Mouse (Mus musculus): Measurements from ENCODE around the gene Tsks. TPM values are rescaled to one million over a fixed set of nuclear protein-coding genes. Genes with fewer than 3 reads are reported as not detected.

Gene Tsks
- not detected for total RNA-seq (2023)

DNA sequence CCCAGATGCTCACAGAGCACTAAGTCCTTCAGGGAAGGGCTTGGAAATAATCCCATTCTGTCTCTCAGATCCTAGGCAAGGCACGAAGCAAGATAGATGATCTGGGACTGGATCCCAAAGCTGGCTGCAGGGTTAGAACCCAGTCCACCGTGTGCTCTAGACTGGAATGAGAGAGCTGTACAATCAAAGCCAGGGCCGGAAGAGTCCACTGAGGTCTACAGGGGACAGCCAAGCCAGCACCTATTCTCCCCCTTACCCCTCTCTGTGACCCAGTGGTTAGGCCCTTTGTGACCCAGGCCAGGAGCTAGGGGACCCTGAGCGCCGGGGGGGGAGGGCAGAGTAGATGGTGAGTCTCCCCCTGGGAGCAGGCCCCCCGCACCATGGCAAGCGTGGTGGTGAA is at the start of gene Tsks:
Gene Tsks (plus strand): TSS at position 301 of the 400 bp plus-strand sequence.

DNA sequence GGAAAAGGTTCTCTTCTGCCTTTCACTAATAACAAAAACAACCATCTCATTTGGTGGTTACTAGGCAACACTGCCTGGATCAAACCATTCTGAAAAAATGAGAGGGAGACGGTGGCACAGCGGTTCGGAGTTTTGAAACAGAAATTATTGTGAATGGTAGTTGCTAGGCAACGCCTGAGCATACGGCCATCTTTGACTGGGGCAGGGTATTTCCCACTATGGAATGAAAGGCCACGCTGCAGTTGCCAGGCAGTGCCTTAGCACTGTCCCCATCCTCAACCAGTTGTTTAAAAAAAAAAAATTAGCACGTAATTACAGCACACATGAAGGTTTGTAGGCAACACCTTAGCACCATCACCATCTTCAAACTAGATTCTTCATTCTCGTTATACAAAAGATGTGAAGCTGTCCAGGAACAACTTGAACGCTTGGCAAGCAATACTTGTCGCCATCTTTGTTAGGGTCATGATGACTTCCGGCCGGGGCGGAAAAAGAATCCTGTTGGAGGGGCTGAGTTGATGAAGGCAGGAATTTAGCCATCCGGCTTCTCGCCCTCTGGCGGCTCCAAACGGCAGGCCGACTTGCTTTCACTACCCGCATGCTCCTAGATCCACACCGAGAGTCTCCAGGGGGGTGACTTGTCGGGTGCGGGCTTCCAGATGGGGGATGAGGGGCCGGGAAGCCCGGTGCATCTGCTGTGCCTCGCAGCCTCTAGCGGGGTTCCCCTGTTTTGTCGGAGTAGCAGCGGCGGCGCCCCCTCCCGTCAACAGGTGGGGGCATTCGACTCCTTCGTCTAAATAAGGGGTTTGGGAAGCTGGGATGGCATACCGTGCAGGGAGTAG is 47.2 kb upstream of the Tsks start, which contains the start of gene Fuz:
Gene Fuz (plus strand): TSS at position 487 of the 842 bp plus-strand sequence.

DNA sequence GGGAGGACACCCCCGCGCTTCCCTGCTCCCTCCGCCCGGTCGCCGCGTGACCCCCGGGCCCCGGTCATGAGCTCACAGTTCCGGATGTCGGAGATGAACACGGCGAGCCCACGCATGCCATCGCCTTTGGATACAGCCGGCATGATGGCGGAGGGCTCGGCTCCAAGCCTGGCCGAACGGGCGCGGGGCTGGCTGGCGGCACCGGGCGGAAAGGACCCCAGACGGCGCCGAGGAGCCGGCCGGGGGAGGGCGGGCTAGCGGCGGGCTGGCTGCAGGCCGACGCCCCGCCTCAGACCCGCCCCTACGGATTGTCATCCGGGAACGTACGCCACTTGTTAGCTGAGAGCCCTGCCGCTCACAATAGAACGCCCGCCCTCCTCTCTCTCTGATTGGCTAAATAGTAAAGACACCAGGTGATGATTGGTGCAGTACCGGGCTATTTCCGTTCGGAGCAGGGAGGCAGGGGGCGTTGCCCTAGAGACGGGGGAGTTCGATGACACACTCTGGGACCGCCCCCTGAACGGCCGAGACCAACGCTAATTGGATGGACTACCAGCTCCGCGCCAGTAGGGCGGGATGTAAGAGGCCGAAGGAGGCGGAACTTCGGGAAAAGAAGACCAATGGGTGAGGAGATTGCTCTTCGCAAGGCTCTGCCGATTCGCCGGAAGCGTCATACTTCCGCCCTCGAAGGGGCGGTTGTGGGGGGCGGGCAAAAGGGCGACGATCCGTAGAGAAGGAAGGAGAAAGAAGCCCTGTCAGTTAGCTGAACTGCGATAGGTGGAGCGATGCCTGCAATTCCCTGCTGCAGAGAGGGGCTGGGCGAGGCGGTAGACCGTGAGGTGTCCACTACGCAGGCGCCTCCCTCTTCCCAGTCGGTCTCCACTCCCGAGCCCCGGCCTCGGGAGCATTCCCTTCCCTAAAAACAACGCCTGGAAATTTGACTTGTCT is 13.5 kb upstream of the Tsks start, which contains the start of gene Ap2a1:
Gene Ap2a1 (minus strand): TSS at position 293 of the 948 bp plus-strand sequence.

DNA sequence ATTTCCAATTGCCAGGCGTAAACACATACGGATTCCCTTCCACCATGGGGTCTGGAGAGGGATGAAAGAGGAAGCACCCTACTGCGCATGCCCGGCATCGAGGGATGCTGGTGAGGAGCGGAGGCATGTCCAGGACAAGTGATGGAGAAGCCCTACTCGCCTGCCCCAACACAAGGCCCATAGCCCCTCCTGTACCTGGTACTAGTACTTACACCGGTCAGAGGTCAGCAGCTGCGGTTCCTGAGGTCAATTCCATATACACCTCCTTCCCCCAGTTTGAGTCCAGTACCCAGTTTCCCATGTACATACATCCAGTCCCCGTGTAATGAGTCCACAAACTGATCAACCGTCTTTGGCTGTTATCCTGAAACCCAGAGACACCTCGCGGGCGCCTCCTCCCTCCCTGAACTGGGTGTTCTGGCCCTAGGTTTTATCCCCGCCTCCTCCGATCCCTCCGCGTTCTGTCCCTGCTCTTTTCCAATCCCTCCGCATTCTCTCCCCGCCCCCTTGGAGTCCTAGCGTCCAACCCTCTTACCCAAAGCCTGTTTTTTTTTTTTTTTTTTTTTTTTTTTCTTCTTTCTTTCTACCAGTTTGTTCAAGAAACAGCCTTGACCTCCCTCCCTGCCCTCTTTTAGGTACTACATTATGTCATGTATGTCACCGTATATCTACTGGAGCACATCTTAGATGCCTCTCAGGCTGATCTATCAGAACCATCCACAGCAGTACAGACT is 31.5 kb downstream of the Tsks start, which contains the start of gene Cpt1c:
Gene Cpt1c (minus strand): TSS at position 469 of the 734 bp plus-strand sequence.

DNA sequence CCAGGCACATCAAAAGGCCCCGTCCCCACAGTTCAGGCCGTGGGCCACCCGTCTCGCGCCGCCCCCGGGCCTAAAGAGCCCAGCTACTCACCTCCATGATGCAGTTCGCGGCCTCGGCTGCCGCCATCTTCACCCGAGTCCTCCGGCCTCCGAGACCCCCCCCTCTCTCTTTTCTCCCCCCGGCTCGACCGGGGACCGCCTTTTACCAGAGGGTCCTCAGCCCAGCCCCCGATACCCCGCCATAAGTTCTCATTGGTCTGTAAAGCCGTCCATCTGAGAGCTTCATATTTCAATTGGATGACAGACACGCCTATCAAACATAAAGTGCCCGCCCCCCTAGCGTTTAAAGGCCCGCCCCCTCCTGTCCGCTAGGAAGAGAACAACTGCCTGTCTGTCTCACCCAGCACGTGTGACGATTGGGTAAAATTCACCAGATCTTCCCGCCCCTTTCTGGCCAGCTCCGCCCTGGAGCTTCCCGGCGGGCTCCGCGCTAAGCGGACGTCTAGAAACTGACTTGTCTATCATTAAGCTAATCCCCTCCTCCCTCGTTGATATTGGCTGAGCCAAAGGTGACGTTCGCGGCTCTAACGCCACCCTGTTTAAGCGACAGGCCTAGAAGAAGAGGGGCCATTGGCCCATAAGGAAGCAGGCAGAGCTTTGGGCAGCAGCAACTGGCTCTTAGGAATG is 43.3 kb downstream of the Tsks start, which contains the start of gene Prmt1:
Gene Prmt1 (minus strand): TSS at position 377 of the 687 bp plus-strand sequence.

DNA sequence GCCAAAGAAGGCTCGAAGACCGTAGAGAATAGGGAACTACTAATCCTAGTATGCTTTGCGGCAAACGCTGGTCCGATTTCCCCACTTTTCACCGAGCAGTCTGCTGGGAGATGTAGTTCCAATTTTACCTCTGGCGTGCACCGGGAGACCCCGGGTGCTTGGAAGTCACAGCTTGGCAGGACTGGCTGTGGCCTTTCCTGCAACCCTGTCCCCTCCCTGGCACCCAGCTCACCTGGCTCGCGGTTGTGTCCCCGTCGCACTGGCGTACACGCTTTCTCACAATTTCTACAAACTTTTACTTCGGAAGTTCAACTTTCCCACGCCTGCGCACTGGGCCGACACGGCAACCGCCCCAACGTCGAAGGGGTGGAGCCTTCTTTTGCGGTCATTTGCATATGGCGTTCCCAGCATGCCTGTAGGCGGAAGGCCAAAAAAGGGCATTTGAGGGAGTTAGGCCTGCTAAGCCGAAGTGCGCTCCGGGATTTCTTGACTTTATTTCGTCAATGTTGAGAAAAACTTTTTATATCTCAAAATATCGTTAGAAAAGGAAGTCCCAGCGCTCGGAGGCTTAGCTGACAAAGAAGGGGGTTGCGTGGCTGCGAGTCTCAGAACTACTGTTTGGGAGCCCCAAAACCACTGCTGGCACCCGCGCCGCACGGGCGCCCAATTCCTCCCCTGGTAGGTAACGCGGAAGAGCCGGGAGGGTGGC is 54.4 kb downstream of the Tsks start, which contains the start of gene Irf3:
Gene Irf3 (plus strand): TSS at position 418 of the 709 bp plus-strand sequence.

DNA sequence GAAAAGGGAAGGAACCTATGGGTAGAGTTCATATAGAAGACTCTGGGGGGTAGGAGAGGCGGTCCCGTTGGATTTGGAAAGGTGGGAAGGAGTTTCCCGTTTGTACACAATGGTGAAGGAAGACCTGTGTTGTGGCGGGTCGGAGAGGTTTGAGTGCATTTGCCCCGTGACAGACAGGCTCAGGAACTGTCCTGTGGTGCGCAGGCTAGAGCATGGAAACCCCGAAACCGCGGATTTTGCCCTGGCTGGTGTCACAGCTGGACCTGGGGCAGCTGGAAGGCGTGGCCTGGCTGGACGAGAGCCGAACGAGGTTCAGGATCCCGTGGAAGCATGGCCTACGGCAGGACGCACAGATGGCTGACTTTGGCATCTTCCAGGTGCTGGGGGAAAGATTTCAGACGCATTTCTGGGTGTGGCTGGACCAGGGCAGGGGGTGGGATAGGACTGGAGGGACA is 55.5 kb downstream of the Tsks start, which contains the start of gene Bcl2l12:
Gene Bcl2l12 (minus strand): TSS at position 212 of the 455 bp plus-strand sequence.

Other genes starting within 250 kb of the Tsks start
- not detected for gene Izumo2, start 234.5 kb upstream of the Tsks start, total RNA-seq (2023)
- 10 to 100 TPM; 80.8 to 85.9 TPM for gene Vrk3, start 194.8 kb upstream of the Tsks start, total RNA-seq (2023)
- gene Zfp473, start 192.2 kb upstream of the Tsks start, total RNA-seq (2023), result 1 to 10 TPM; 2.1 to 2.6 TPM
- 10 to 100 TPM; 53.1 to 61.7 TPM for gene Nup62, start 127.1 kb upstream of the Tsks start, total RNA-seq (2023)
- 100 to 1,000 TPM; 155 to 234 TPM for gene Il4i1, start 126.8 kb upstream of the Tsks start, total RNA-seq (2023)
- 1 to 10 TPM; 3.8 to 4.1 TPM for gene Atf5, start 126.5 kb upstream of the Tsks start, total RNA-seq (2023)
- gene Akt1s1, start 94.2 kb upstream of the Tsks start, total RNA-seq (2023), result 10 to 100 TPM; 47.4 to 54.3 TPM
- gene Tbc1d17, start 94.1 kb upstream of the Tsks start, total RNA-seq (2023), result 100 to 1,000 TPM; 116 to 132 TPM
- 10 to 100 TPM; 75.0 to 80.9 TPM for gene Pnkp, start 86.1 kb upstream of the Tsks start, total RNA-seq (2023)
- gene Ptov1, start 73.4 kb upstream of the Tsks start, total RNA-seq (2023), result 10 to 100 TPM; 14.0 to 23.5 TPM
- gene Med25, start 50.5 kb upstream of the Tsks start, total RNA-seq (2023), result 10 to 100 TPM; 67.9 to 78.3 TPM
- gene Fuz, start 47.1 kb upstream of the Tsks start, total RNA-seq (2023), result 10 to 100 TPM; 31.4 to 50.1 TPM
- 100 to 1,000 TPM in 1 of 2 experiments, 10 to 100 TPM in 1; 92.5 to 101 TPM for gene Ap2a1, start 13.7 kb upstream of the Tsks start, total RNA-seq (2023)
- gene Cpt1c, start 31.6 kb downstream of the Tsks start, total RNA-seq (2023), result not detected
- gene Prmt1, start 43.4 kb downstream of the Tsks start, total RNA-seq (2023), result 100 to 1,000 TPM; 154 to 155 TPM
- 100 to 1,000 TPM; 195 TPM for gene Irf3, start 54.4 kb downstream of the Tsks start, total RNA-seq (2023)
- 10 to 100 TPM; 35.3 to 36.9 TPM for gene Bcl2l12, start 55.5 kb downstream of the Tsks start, total RNA-seq (2023)
- gene Scaf1, start 73.2 kb downstream of the Tsks start, total RNA-seq (2023), result 100 to 1,000 TPM; 100 to 104 TPM
- gene Rras, start 74.8 kb downstream of the Tsks start, total RNA-seq (2023), result 10 to 100 TPM; 20.1 to 20.2 TPM
- gene Prr12, start 109.7 kb downstream of the Tsks start, total RNA-seq (2023), result 10 to 100 TPM; 77.6 to 78.0 TPM
- 10 to 100 TPM; 65.6 to 78.2 TPM for gene Nosip, start 119.2 kb downstream of the Tsks start, total RNA-seq (2023)
- 1 to 10 TPM; 2.9 to 3.9 TPM for gene Prrg2, start 119.5 kb downstream of the Tsks start, total RNA-seq (2023)
- gene Rcn3, start 149.0 kb downstream of the Tsks start, total RNA-seq (2023), result 1 to 10 TPM; 3.6 to 6.8 TPM
- gene Fcgrt, start 160.6 kb downstream of the Tsks start, total RNA-seq (2023), result 10 to 100 TPM; 29.9 to 39.6 TPM
- 1,000 to 10,000 TPM; 2,440 to 2,508 TPM for gene Rps11, start 181.2 kb downstream of the Tsks start, total RNA-seq (2023)
- gene Rpl13a, start 185.6 kb downstream of the Tsks start, total RNA-seq (2023), result 1,000 to 10,000 TPM; 4,339 to 4,395 TPM
- gene Gm45713, start 193.0 kb downstream of the Tsks start, total RNA-seq (2023), result not detected
- 10 to 100 TPM; 77.8 to 83.8 TPM for gene Flt3l, start 193.2 kb downstream of the Tsks start, total RNA-seq (2023)
- 10 to 100 TPM; 40.5 to 51.7 TPM for gene Pih1d1, start 211.1 kb downstream of the Tsks start, total RNA-seq (2023)
- gene Aldh16a1, start 211.4 kb downstream of the Tsks start, total RNA-seq (2023), result 100 to 1,000 TPM; 128 to 137 TPM
- not detected for gene Slc17a7, start 220.7 kb downstream of the Tsks start, total RNA-seq (2023)
- not detected for gene Gfy, start 236.4 kb downstream of the Tsks start, total RNA-seq (2023)
- gene Pth2, start 237.8 kb downstream of the Tsks start, total RNA-seq (2023), result not detected